Mouse (Mus musculus): ENCODE results near the gene Gm10282.
A peak's percentile ranks its signal among the peaks of the same experiment; 100 is the strongest.

Gene Gm10282

DNA sequence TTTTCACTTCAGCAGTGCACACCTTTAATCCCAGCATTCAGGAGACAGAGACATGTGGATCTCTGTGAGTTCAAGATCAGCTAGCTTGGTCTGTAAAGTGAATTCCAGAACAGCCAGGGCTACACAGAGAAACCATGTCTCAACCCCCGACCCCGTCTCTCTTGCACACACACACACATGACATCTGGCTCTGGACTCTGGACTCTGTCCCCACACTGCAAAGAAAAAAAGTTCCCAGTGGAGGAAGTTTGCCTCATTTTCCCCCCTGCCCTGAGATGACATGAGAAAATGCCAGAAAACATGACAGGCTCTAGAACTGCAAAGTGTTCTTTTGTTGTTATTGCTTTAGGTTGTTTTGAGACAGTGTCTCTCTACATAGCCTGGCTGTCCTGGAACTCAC, 45.2 kb downstream of the Gm10282 start:
- no peak for DNase-seq

DNA sequence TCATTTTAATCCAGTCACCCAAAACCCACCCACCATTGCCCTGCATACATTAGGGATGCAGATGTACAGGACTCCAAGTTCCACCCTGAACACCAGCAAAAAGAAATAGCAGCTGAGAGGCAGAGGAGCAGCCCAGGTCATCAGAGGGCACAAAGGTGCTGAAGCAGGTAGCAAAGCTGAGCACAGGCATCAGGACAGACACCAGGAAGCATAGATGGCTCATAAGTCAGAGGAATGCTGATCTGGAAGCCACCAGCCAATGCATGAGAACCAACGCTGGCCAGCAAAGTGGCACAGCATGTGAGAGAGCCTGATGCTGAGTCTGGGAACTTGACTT, 47.2 kb downstream of the Gm10282 start:
- no peak for DNase-seq

DNA sequence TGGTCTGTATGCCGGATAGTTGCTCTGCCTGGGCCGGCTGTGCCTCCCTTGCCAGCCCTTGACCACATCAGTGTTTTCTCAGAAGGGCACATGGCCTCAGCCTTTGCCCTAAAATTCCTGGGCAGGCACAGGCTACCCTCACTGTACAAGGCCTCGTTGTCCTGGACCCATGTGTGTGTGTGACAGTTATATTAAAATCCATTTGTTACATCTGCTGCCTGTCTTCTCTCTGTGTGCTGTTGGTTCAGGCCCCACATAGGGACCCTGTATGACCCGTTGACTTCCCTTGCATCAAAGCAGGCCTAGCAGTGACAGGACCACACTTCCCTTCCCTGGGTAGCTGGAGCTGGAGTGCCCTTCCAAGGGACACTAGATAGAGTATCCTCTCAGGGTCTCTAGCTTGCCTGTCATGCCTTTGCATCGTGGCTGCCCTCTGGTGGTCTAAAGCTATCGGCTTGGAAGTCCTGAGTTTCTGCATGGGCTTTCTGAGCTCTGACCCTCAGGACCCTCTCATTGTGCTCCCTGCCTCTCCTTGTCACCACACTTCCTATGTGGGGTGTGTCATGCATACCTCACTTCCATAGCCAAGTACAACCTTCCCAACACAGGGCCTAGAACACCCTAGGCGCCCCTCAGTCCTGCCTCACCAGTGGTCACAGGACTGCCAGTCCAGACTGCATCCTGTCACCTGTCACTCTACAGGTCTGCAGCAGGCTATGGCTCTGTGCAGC, 47.7 kb downstream of the Gm10282 start:
- DNase-seq, result peak; percentile 60

Data from right cerebral cortex, postnatal 14 days (tissue).